Mouse (Mus musculus): Measurements from ENCODE around the gene Ccdc24.

DNA sequence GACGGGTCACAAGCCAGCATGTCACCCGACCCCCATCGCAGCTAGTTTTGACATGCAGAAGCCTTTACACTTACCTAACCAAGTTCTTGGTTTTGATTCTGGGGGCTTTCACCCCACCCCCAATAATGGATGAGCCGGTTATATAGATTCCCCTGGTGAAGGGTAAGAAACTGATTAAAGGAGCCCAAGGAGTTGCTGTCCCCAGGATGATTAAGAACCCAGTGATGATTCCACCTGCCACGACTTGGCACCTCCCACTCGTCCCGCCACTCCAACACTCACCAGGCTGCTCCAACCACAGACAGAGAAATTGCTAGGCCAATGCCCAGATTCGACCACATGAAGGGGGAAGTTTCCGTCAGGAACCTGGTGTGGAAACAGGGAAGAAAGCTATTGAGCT is 13.6 kb upstream of the Ccdc24 start:
- TF ChIP-seq POLR2A (IDR thresholded peaks at IDR 0.05; ENCODE audit: control insufficient read depth in 1 of 2, insufficient read depth in 1 of 2, low read depth in 1 of 2, low read length in 2 of 2, poor library complexity in 1 of 2) (no peak), KAT2A (conservative IDR thresholded peaks at IDR 0.05; ENCODE audit: low read depth, low read length) (no peak), CTCF (IDR thresholded peaks at IDR 0.05 in 2 of 3, conservative IDR thresholded peaks at IDR 0.05 in 1 of 3; ENCODE audit: control insufficient read depth in 1 of 3, insufficient read depth in 1 of 3, low read depth in 2 of 3, low read length in 3 of 3, poor library complexity in 1 of 3, severe bottlenecking in 1 of 3) (no peak), HCFC1 (IDR thresholded peaks at IDR 0.05; ENCODE audit: low read depth, low read length) (no peak), USF1 (IDR thresholded peaks at IDR 0.05; ENCODE audit: low read depth, low read length) (no peak), SMC3 (IDR thresholded peaks at IDR 0.05; ENCODE audit: low read depth, low read length) (no peak), ZMIZ1 (IDR thresholded peaks at IDR 0.05; ENCODE audit: low read depth, low read length) (no peak), ZKSCAN1 (IDR thresholded peaks at IDR 0.05; ENCODE audit: low read depth, low read length) (no peak), BHLHE40 (IDR thresholded peaks at IDR 0.05; ENCODE audit: borderline replicate concordance, low read depth, low read length) (no peak), SIN3A (IDR thresholded peaks at IDR 0.05; ENCODE audit: low read length) (no peak)

Data from MEL (cell line).